Mouse (Mus musculus) intestine, postnatal 0 days (tissue): ENCODE results near the gene Tef. TPM values are rescaled to one million over a fixed set of nuclear protein-coding genes. Genes with fewer than 3 reads are reported as not detected.

Experiments
- ATAC-seq: fragments of 200-750 bp; cut with Nextera tagmentation; 2 replicates; pipeline ENCODE4 v1.8.0; 2017; ENCODE audit warnings: mild to moderate bottlenecking, moderate TSS enrichment, moderate library complexity
- H3K27ac ChIP-seq: fragments of 300-500 bp; sonication (generic); 2 replicates; pipeline ENCODE4 v1.5.1; 2014; ENCODE audit warnings: mild to moderate bottlenecking, low read depth, low read length, moderate library complexity
- H3K27me3 ChIP-seq: fragments of 300-500 bp; sonication (generic); replicated peaks from 2 replicates; pipeline ENCODE4 v1.6.1; 2014; ENCODE audit warnings: low read length, mixed read lengths; ENCODE audit not compliant: control insufficient read depth, insufficient read depth
- H3K36me3 ChIP-seq: fragments of 300-500 bp; sonication (generic); 2 replicates; pipeline ENCODE4 v1.6.1; 2014; ENCODE audit warnings: mild to moderate bottlenecking, moderate library complexity; ENCODE audit not compliant: control insufficient read depth, insufficient read depth
- H3K4me1 ChIP-seq: fragments of 300-500 bp; sonication (generic); replicated peaks from 2 replicates; pipeline ENCODE4 v1.6.1; 2014; ENCODE audit warnings: antibody characterized with exemption, low read length, mixed read lengths; ENCODE audit not compliant: control insufficient read depth, insufficient read depth
- H3K4me2 ChIP-seq: fragments of 300-500 bp; sonication (generic); replicated peaks from 2 replicates; pipeline ENCODE4 v1.6.1; 2014; ENCODE audit warnings: low read depth, mild to moderate bottlenecking, moderate library complexity
- H3K4me3 ChIP-seq: fragments of 300-500 bp; sonication (generic); 2 replicates; pipeline ENCODE4 v1.5.1; 2014; ENCODE audit warnings: low read depth, low read length
- H3K9ac ChIP-seq: fragments of 300-500 bp; sonication (generic); 2 replicates; pipeline ENCODE4 v1.6.1; 2014; ENCODE audit warnings: mild to moderate bottlenecking, low read depth, low read length
- H3K9me3 ChIP-seq: fragments of 300-500 bp; sonication (generic); 2 replicates; pipeline ENCODE4 v1.6.1; 2016; ENCODE audit warnings: mixed run types; ENCODE audit not compliant: control insufficient read depth
- CTCF ChIP-seq: sonication (generic); IDR thresholded peaks from 2 replicates; pipeline ENCODE4 v1.5.1; 2016; ENCODE audit warnings: low read depth, mild to moderate bottlenecking, control low read depth, antibody characterized with exemption, moderate library complexity
- WGBS: fragments of 180-500 bp; shearing (Covaris S2); extraction: QIAGEN DNeasy Blood & Tissue Kit; methylation state at CpG from one replicate; pipeline ENCODE4 v1.1.7; 2014; 5-methylcytosine and 5-hydroxymethylcytosine counted together
- polyA plus RNA-seq: library from polyadenylated mRNA; unstranded; fragments of >200 nt; fragmentation: Nextera tagmentation; extraction: Ambion mirVana; gene quantifications from 2 replicates; pipeline ENCODE4 v1.2.1, GENCODE M21; 2015

Tef gene
- 13.4 and 16.0 TPM in 2 replicates for polyA plus RNA-seq

DNA sequence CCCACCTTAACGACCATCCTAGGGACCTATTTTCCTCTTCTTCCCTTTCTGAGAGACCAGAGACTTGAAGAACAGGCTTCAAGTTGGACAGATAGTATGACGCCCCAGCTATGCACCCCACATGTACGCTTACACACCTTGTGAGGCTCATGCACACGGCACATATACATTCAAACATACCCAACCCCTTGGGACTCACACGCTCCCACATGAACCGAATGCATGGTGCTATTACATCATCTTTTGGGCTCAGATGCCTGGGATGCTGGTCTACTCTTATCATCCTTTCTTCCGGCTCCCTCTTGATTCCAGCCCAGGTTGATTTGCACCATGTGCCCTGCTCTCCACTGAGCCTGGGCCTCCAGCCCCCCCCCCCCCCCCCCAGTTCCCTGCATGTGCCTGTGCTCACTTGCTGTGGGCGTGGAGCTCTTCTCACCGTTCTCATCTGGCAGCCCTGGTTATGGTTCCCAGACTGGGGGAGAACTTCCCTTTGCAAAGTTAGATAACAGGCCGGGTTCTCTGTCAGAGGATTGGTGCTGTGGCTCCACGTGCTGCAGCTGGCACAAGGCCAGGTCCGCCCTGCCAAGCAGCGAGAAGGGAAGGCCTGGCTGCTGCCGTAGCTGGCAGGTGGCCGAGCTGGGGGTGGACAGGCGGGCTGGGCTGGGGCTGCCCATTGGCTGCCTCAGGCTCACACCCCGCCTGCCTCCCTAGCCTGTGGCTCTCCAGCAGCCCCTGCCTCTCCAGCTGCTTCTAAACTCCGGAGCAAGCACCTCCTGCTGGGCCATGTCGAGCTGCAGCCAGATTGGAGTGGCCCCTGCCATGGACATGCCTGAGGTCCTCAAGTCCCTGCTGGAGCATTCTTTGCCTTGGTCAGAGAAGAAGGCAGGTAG is at the start of gene Tef:
Gene Tef, plus strand, starts transcription at position 421 of the 890 bp plus-strand sequence.
- peak; percentile 94 for ATAC-seq
- Histone ChIP-seq H3K27ac (peak within 1 kb of the TSS; percentile 17; the same call in 1 of the 2 replicates), H3K9me3 (no peaks in the 10 kb centered on the region), H3K27me3 (no peaks in the 10 kb centered on the region), H3K4me3 (peak within 1 kb of the TSS; percentile 21), H3K4me2 (peak within 1 kb of the TSS; percentile 55), H3K4me1 (no peaks in the 10 kb centered on the region), H3K36me3 (no peaks in the 10 kb centered on the region), H3K9ac (no peak within 1 kb of the TSS)
- WGBS = 17% methylated on average over 19 of the region's 19 CpGs
- TF ChIP-seq CTCF = peak; percentile 63

DNA sequence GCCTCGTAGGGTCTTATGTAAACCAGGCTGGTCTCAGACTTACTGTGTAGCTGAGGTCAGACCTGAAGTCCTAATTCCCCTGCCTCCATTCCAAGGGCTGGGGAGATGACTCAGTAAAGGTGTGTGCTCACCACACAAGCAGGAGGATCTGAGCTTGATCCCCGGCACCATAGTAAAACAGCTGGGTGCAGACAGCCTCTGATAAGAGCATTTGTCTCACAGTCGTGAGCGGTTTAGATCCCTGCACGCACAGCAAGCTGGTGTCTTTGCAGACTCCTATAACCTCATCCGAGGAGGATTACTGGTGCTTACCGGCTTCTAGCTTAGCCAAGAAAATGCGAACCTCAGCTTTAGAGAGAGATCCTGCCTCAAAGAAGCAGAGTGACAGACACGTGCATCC is 48.6 kb upstream of the Tef start:
- Histone ChIP-seq H3K27me3 (peaks cover 54% of the 10 kb centered on the region), H3K4me1 (no peaks in the 10 kb centered on the region), H3K4me3 (no peak overlapping the region), H3K36me3 (no peaks in the 10 kb centered on the region; the same call in 1 of the 2 replicates), H3K27ac (no peak overlapping the region), H3K9me3 (0 out of 2 replicates have a peak, but pooled peaks cover 3% of the 10 kb centered on the region), H3K4me2 (no peak overlapping the region), H3K9ac (no peak overlapping the region)
- 95% methylated on average over 9 of the region's 9 CpGs for WGBS
- no peak for ATAC-seq
- TF ChIP-seq CTCF = no peak

GRCm38 (mm10) chr15:81758701-81759100 is 43.5 kb upstream of the Tef start:
- no peaks in the 10 kb centered on the region; the same call in 1 of the 2 replicates for H3K36me3 ChIP-seq
- H3K4me3 ChIP-seq = no peak overlapping the region
- peaks cover 68% of the 10 kb centered on the region for H3K27me3 ChIP-seq
- no peak overlapping the region for H3K4me2 ChIP-seq
- H3K9me3 ChIP-seq = 0 out of 2 replicates have a peak, but pooled peaks cover 2% of the 10 kb centered on the region
- no peaks in the 10 kb centered on the region for H3K4me1 ChIP-seq
- no peak overlapping the region for H3K27ac ChIP-seq
- H3K9ac ChIP-seq = no peak overlapping the region
- WGBS = 87% methylated on average over 5 of the region's 5 CpGs
- no peak for ATAC-seq
- TF ChIP-seq CTCF = no peak

GRCm38 (mm10) chr15:81759542-81759941 is 42.7 kb upstream of the Tef start:
- 55% methylated on average over 3 of the region's 3 CpGs for WGBS
- ATAC-seq = peak; percentile 43; the same call in 1 of the 2 replicates
- TF ChIP-seq CTCF = no peak
- peaks cover 64% of the 10 kb centered on the region for H3K27me3 ChIP-seq
- H3K4me1 ChIP-seq = no peaks in the 10 kb centered on the region
- no peaks in the 10 kb centered on the region for H3K36me3 ChIP-seq
- no peak overlapping the region for H3K9ac ChIP-seq
- no peak overlapping the region for H3K4me2 ChIP-seq
- H3K4me3 ChIP-seq = no peak overlapping the region
- H3K27ac ChIP-seq = no peak overlapping the region
- H3K9me3 ChIP-seq = no peaks in the 10 kb centered on the region

GRCm38 (mm10) chr15:81760361-81761079 is 41.7 kb upstream of the Tef start:
- H3K4me3 ChIP-seq = no peak overlapping the region
- no peaks in the 10 kb centered on the region for H3K36me3 ChIP-seq
- no peak overlapping the region for H3K27ac ChIP-seq
- H3K9me3 ChIP-seq = no peaks in the 10 kb centered on the region
- H3K27me3 ChIP-seq = peaks cover 61% of the 10 kb centered on the region
- no peak for ATAC-seq
- no peak overlapping the region for H3K4me2 ChIP-seq
- no peak overlapping the region for H3K9ac ChIP-seq
- 84% methylated on average over 5 of the region's 5 CpGs for WGBS
- no peaks in the 10 kb centered on the region for H3K4me1 ChIP-seq
- TF ChIP-seq CTCF = no peak

DNA sequence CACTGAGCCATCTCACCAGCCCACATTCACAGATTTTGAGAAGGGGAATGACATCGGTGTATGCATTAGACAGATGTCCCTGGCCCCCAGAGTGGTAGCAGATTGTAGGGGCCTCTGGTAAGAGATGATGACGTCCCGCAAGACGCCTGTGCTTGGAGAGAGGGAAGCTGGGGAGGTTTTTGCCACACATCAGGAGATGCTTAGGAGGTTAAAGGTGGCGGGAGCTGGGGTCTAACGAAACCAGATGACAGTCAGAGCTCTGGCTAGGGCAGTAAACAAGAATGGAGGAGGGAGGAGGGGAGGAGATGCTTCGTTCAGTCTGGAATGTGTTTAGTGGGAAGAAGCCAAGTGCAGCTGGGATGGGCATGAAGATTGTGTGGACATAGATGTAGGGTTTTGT is 40.8 kb upstream of the Tef start:
- TF ChIP-seq CTCF = no peak
- Histone ChIP-seq H3K4me3 (no peak overlapping the region), H3K27ac (no peak overlapping the region), H3K36me3 (no peaks in the 10 kb centered on the region), H3K27me3 (peaks cover 66% of the 10 kb centered on the region), H3K9me3 (no peaks in the 10 kb centered on the region), H3K4me1 (no peaks in the 10 kb centered on the region), H3K4me2 (no peak overlapping the region), H3K9ac (no peak overlapping the region)
- 92% methylated on average over 7 of the region's 7 CpGs for WGBS
- no peak for ATAC-seq
